Mouse (Mus musculus) intestine, embryonic 14.5 days (tissue): ENCODE measurements around the gene Radil. TPM values are rescaled to one million over a fixed set of nuclear protein-coding genes. Genes with fewer than 3 reads are reported as not detected.

Experiments used
- ATAC-seq: fragments of 200-750 bp; cut with Nextera tagmentation; replicated peaks from 2 replicates; pipeline ENCODE4 v1.8.0; 2017; ENCODE audit warnings: low read depth, moderate number of reproducible peaks, moderate TSS enrichment, moderate library complexity; ENCODE audit not compliant: low FRiP score, low TSS enrichment
- DNase-seq: peaks from one replicate; pipeline ENCODE4 v3.0.0-alpha.2; 2018; ENCODE audit warnings: low spot score
- H3K27ac ChIP-seq: fragments of 300-500 bp; sonication (generic); 2 replicates; pipeline ENCODE4 v1.5.1; 2014; ENCODE audit warnings: low read depth, mild to moderate bottlenecking, control low read depth
- H3K27me3 ChIP-seq: fragments of 300-500 bp; sonication (generic); replicated peaks from 2 replicates; pipeline ENCODE4 v1.6.1; 2014; ENCODE audit warnings: low read length, control low read depth; ENCODE audit not compliant: control insufficient read depth, insufficient read depth
- H3K36me3 ChIP-seq: fragments of 300-500 bp; sonication (generic); 2 replicates; pipeline ENCODE4 v1.6.1; 2014; ENCODE audit warnings: low read length, control low read depth; ENCODE audit not compliant: control insufficient read depth, insufficient read depth
- H3K4me1 ChIP-seq: fragments of 300-500 bp; sonication (generic); replicated peaks from 2 replicates; pipeline ENCODE4 v1.6.1; 2014; ENCODE audit warnings: low read length, control low read depth, mixed read lengths; ENCODE audit not compliant: control insufficient read depth, insufficient read depth
- H3K4me2 ChIP-seq: fragments of 300-500 bp; sonication (generic); 2 replicates; pipeline ENCODE4 v1.6.1; 2014; ENCODE audit warnings: low read length
- H3K4me3 ChIP-seq: fragments of 300-500 bp; sonication (generic); 2 replicates; pipeline ENCODE4 v1.5.1; 2014; ENCODE audit warnings: low read depth, low read length, control low read depth, mixed read lengths
- H3K9ac ChIP-seq: fragments of 300-500 bp; sonication (generic); 2 replicates; pipeline ENCODE4 v1.6.1; 2014; ENCODE audit warnings: mild to moderate bottlenecking, low read length
- H3K9me3 ChIP-seq: fragments of 300-500 bp; sonication (generic); 2 replicates; pipeline ENCODE4 v1.6.1; 2016; ENCODE audit warnings: low read length, control low read depth; ENCODE audit not compliant: control insufficient read depth
- WGBS: fragments of 180-500 bp; shearing (Covaris S2); extraction: QIAGEN DNeasy Blood & Tissue Kit; methylation state at CpG from one replicate; pipeline ENCODE4 v1.1.7; 2014; 5-methylcytosine and 5-hydroxymethylcytosine counted together
- polyA plus RNA-seq: library from polyadenylated mRNA; unstranded; fragments of >200 nt; fragmentation: Nextera tagmentation; extraction: Ambion mirVana; gene quantifications from 2 replicates; pipeline ENCODE4 v1.2.1, GENCODE M21; 2014

Gene Radil
- polyA plus RNA-seq, 1 experiment from 2014 or later, result 2.5 TPM

DNA sequence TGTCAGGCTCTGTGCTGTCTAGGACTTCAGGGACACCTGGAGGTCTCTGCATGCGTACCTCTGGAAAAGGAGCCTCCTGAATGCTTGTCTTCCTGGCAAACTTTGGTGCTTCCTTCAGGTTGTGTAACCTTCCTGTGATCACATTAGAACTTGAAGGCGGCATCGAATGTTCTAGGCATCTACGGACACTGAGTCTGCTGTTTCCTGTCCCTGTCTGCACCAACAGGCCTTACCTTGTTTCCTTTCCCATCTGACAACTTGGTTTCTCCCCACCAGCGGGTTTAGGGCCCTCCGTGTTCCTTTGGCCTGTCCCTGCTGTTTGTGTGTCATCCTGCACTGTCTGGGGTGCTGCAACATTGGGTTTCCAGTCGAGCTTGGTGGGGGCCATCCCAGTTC is 108.9 kb downstream of the Radil start:
- H3K36me3 ChIP-seq, result peaks cover 9% of the 10 kb centered on the region
- H3K27me3 ChIP-seq, result no peaks in the 10 kb centered on the region
- no peak overlapping the region for H3K4me3 ChIP-seq
- DNase-seq (no peak), ATAC-seq (no peak)
- no peaks in the 10 kb centered on the region for H3K9me3 ChIP-seq
- H3K4me2 ChIP-seq, result peak overlapping the region; percentile 58; the same call in 1 of the 2 replicates
- peaks cover 41% of the 10 kb centered on the region for H3K4me1 ChIP-seq
- WGBS, result 87% methylated on average over 7 of the region's 7 CpGs
- H3K9ac ChIP-seq, result no peak overlapping the region
- peak overlapping the region; percentile 90; the same call in 1 of the 2 replicates for H3K27ac ChIP-seq

GRCm38 (mm10) chr5:142441332-142442044 is 109.4 kb downstream of the Radil start:
- 0 out of 2 replicates have a peak, but pooled peaks have one; percentile 16 for ATAC-seq
- peaks cover 14% of the 10 kb centered on the region for H3K36me3 ChIP-seq
- no peaks in the 10 kb centered on the region for H3K27me3 ChIP-seq
- H3K27ac ChIP-seq, result peak overlapping the region; percentile 90
- H3K9me3 ChIP-seq, result no peaks in the 10 kb centered on the region
- no peak for DNase-seq
- peak overlapping the region; percentile 27; the same call in 1 of the 2 replicates for H3K4me3 ChIP-seq
- peak overlapping the region; percentile 12; the same call in 1 of the 2 replicates for H3K9ac ChIP-seq
- peak overlapping the region; percentile 58 for H3K4me2 ChIP-seq
- 58% methylated on average over 22 of the region's 22 CpGs for WGBS
- H3K4me1 ChIP-seq, result peaks cover 41% of the 10 kb centered on the region

DNA sequence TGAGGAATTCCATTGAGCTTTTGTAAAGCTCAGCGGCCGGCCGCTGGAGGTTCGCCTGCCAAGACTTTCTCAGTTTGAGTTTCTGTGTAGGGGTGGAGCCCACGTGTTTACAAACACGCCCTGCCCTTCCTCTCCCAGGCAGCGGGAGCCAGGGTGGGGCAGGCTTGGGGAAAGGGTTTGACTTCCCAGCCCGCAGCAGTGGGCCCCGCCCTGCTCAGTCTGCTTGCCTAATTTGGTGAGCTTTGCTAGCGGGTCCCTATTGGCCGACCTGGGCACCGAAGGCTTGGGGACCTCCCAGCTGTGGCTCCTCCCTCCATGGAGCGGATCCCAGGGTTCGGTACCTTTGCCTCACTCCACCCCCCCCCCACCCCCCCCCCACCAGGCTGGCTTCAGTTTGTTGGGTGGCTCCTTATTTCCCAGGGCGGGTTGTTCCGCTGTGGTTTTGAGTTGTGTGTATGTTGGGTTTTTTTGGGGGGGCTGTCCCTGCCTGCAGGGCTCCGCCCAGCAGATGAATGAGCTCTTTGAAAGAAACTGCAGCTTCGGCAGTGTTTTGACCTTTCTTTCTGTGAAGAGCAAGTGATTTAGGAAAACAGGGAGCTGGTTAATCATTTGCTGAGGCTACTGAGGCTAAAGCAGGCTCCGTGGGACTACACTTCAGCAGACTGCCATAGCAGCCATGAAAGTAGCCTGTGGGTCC is 110.3 kb downstream of the Radil start:
- Histone ChIP-seq H3K4me1 (peaks cover 38% of the 10 kb centered on the region), H3K9ac (peak overlapping the region; percentile 47), H3K4me3 (peak overlapping the region; percentile 27), H3K27ac (peak overlapping the region; percentile 90), H3K9me3 (no peaks in the 10 kb centered on the region), H3K27me3 (no peaks in the 10 kb centered on the region), H3K4me2 (peak overlapping the region; percentile 58), H3K36me3 (peaks cover 23% of the 10 kb centered on the region)
- ATAC-seq, result peak; percentile 90
- DNase-seq, result peak; percentile 84
- 1% methylated on average over 17 of the region's 19 CpGs for WGBS

DNA sequence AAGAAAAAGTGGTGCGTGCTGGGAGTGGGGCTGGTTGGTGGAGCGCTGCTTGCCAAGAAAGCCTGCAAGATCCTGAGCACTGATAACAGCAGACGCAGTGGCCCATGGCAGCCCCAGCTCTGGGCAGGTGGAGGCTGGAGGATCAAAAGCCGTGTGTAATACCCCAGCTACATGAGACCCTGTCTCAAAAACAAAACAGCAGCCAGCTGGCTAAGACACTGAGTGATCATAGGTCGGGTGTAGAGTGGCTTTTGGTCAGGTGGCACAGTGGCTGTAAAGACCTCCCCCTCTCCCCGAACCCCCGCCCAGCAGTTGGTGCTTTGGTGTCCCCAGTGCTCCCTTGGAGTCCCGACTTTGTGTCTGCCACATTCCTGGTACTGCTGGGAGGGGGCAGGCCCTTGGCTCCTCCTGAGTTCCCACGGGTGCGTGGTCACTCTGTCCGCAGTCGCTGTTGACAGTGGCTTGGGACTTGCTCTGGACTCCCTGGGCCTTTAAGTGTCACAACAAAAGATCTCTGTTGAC is 110.9 kb downstream of the Radil start:
- ATAC-seq, result peak; percentile 40
- WGBS, result 3% methylated on average over 12 of the region's 12 CpGs
- Histone ChIP-seq H3K4me2 (peak overlapping the region; percentile 58), H3K36me3 (peaks cover 29% of the 10 kb centered on the region), H3K9me3 (no peaks in the 10 kb centered on the region), H3K9ac (peak overlapping the region; percentile 47), H3K27me3 (no peaks in the 10 kb centered on the region), H3K4me3 (peak overlapping the region; percentile 27), H3K4me1 (peaks cover 32% of the 10 kb centered on the region), H3K27ac (peak overlapping the region; percentile 90)
- peak; percentile 81 for DNase-seq

DNA sequence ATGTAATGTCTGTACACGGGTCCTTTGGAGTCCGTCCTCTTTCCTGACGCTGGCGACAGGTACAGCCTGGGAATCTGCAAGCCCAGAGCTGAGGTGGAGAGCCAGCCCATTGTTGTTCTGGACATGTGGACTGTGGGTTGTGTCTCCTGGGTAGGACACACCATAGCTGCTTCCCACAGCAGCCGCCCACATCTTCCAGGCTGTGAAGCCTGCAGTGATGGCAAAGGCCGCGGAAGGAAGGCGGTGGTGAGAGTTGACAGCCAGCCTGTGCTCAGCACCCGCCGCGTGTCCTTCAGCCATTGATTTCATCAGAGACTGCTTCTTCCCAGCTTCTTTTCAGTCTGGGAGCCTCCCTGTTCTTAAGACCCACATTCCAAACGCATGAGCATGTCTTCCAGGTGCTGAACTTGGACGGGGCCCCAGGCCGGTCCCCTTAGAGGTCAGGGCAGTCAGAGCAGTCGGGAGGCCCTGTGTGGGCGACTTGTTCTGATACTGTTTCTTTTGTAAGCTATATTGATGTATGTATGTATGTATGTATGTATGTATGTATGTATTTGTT is 112.4 kb downstream of the Radil start:
- DNase-seq (no peak), ATAC-seq (no peak)
- no peak overlapping the region for H3K27ac ChIP-seq
- no peak overlapping the region for H3K9ac ChIP-seq
- H3K9me3 ChIP-seq, result no peaks in the 10 kb centered on the region
- H3K4me3 ChIP-seq, result no peak overlapping the region
- 90% methylated on average over 16 of the region's 16 CpGs for WGBS
- H3K27me3 ChIP-seq, result no peaks in the 10 kb centered on the region
- peaks cover 25% of the 10 kb centered on the region for H3K4me1 ChIP-seq
- peaks cover 38% of the 10 kb centered on the region for H3K36me3 ChIP-seq
- no peak overlapping the region for H3K4me2 ChIP-seq

GRCm38 (mm10) chr5:142435736-142436135 is 115.2 kb downstream of the Radil start:
- Histone ChIP-seq H3K4me1 (peaks cover 15% of the 10 kb centered on the region), H3K9ac (no peak overlapping the region), H3K27ac (no peak overlapping the region), H3K27me3 (no peaks in the 10 kb centered on the region), H3K36me3 (peaks cover 38% of the 10 kb centered on the region), H3K9me3 (no peaks in the 10 kb centered on the region), H3K4me3 (no peak overlapping the region), H3K4me2 (no peak overlapping the region)
- ATAC-seq, result no peak
- DNase-seq, result no peak
- 96% methylated on average over 15 of the region's 15 CpGs for WGBS

Other genes with a start within 250 kb of the Radil start
- 3.6 and 5.6 TPM in 2 replicates for gene Foxk1, start 149.6 kb downstream of the Radil start, polyA plus RNA-seq
- gene Ap5z1, start 87.2 kb downstream of the Radil start, polyA plus RNA-seq, result 10.5 and 12.3 TPM in 2 replicates
- 0.04 and 0.15 TPM in 2 replicates for gene Papolb, start 21.0 kb downstream of the Radil start, polyA plus RNA-seq
- 1.6 and 1.7 TPM in 2 replicates for gene Mmd2, start 57.7 kb upstream of the Radil start, polyA plus RNA-seq
- gene Wipi2, start 76.6 kb upstream of the Radil start, polyA plus RNA-seq, result 45.6 and 46.5 TPM in 2 replicates
- gene Slc29a4, start 141.4 kb upstream of the Radil start, polyA plus RNA-seq, result 9.7 and 10.6 TPM in 2 replicates